Mouse (Mus musculus) cerebellum, postnatal 14 days (tissue): ENCODE measurements at regions not wholly inside any gene's neighbourhood (a gene's known extent, or its start where the extent isn't known, plus 50 kb on each side); places are given as distances from the start of the nearest gene placed in this dataset.
"Not testable (repeated sequence)": the region's sequence is repeated elsewhere in the genome, so short reads cannot be mapped to it uniquely, and the experiment has no call there.

ENCODE experiments used
- DNase-seq, 2 experiments: peaks; one replicate each; pipeline ENCODE4 v3.0.0; 2021; ENCODE audit warnings: mixed read lengths in 2 of 2

DNA sequence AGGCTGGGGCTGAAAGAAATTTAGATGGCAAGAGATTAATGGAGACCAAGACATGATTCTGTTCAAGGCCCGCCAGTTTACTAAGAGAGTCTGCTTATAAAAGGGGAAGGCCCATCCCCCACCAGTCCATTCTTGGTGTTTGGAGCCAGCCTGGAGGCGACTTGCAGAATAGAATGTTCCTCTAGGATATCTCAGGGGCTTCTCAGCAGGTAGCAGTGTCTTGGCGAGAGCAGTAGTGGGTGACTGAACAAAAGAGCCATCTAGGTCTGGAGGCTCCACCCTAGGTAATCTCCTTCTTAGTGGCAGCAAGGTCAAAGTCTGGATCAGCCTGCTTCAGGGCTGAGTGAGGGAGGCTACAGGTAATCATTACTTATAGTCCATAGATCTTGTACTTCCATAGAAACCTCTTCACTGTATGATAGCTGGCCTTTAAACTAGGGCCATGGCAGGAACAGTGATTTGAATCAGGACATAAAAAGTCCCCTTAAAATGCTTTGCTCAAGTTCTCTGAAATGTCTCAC, 166.0 kb upstream of the Gm5538 start:
- DNase-seq = not testable (repeated sequence)

DNA sequence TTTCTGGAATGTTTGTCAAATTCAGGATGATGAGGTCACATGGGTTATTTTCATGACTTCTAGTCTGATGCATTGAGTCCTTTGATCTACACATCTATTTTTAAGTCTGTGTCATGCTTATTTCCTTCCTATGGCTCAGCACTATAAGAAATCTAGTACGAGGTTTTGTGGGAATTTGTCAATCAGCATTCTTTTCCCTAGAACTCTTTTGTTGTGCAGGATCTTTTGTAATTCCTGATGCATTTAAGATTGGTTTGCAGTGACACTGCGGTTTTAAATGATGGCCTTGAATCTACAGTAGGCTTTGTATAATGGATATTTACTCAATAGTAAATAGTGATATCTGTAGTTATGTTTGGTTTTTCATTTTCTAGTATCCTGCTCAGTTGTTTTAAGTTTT, 187.0 kb upstream of the Gm5538 start:
- DNase-seq = no peak

GRCm38 (mm10) chr3:59540547-59540946, 189.0 kb upstream of the Gm5538 start:
- not testable (repeated sequence) for DNase-seq

DNA sequence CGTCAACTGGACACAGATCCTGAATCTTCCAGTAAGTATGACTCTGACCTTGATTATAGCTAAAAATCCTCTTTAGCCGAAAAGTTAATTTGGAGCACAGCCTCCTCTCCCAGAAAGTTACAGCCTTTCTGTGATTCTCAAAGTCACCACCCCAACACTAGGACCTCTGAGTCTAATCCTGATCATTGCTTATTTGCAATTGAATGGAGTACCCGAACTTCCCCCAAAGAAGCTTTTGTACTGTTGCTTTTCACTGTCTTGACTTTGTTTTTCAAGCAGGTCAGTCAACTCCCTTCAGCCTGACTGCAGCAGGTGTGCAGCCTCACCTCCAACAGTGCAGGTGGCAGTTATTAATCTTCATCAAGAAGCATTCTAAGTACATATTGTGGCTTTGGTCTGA, 189.7 kb upstream of the Gm5538 start:
- not testable (repeated sequence) for DNase-seq

DNA sequence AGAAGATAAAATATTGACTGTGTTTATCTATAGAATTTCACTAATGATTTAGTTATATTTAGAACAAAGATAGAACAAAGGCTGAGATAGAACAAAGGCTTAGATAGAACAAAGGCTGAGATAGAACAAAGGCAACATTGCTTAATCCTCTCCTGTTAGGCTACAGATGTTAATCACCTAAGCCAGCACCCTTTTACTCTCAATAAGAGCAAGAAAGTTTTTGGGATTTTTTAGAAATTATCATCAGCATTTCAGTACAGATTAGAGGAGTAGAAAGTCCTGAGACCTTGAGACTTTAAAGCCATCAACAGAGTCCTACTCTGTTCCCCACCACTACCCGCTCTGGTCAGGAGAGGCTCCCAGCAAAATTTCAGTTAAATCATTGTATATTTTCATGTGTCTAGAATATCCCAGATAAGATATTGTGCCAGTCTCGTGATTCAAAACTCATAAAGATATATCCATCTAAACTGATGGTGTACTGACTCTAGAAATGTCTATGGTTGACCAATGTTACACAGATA, 187.2 kb upstream of the Igsf10 start:
- no peak for DNase-seq

- no peak for DNase-seq
Observed at GRCm38 (mm10) chr3:59530592-59531310, 186.6 kb upstream of the Igsf10 start.

DNA sequence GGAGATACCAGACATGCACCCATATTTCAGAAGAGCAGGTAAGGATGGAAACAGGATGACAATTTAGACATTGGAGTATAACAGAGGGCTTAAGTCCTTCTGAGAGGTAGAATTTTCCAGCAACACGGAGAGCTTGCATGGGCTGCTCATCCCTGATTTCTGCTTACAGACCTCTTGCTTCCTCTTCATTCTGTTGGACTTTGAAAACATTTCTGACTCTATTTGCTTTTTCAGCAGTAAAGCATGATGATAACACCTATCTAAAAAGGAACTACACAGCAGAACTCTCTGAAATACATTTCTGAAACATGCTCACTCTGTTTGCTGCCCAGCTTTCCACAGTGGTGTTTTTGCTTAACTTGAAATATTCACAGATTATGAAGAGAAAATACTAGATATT, 176.6 kb upstream of the Igsf10 start:
- no peak for DNase-seq

GRCm38 (mm10) chr3:59478095-59478494, 133.9 kb upstream of the Igsf10 start:
- peak; percentile 16 to 18 for DNase-seq

- DNase-seq = no peak
Observed at GRCm38 (mm10) chr3:59477441-59478061, 133.4 kb upstream of the Igsf10 start.

DNA sequence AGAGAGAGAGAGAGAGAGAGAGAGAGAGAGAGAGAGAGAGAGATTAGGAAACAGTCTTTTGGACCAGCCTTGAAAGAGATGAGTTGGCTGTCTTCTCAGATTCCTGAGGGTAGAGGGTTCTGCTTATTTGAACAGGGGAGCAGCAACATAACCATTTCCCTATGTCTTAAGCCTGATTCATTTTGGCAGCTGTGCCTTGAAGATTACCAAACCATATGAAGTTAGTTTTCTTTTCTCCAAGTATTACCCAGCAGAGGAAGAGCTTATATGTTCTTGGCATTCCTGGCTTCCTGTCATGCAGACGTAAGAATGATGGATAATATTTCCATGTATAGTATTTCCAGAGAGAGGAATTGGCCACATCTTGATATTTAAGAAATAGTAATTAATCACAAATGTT, 124.8 kb upstream of the Igsf10 start:
- DNase-seq = no peak

- no peak for DNase-seq
Observed at GRCm38 (mm10) chr3:59462341-59463158, 118.4 kb upstream of the Igsf10 start.

- DNase-seq = no peak
Observed at GRCm38 (mm10) chr3:59456938-59457337, 112.7 kb upstream of the Igsf10 start.

DNA sequence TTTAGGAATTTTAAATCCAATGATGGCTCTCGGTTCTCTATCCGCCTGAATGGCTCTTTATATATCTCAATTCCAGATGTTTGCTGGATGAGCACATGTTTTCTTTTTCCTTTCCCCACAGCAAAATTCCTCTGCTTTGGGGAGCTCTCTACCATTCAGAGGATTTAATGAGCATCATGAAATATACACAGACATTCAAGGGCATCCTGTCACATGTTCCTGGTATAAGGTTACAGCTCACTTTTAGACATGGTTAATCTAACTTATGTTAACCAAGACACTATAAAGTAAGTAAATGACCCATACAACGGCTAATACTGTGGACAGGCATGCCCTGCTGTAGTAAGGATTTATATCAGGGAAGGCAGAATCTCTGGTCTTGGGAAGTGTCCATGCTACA, 106.9 kb upstream of the Igsf10 start:
- no peak for DNase-seq

- DNase-seq = no peak
Observed at GRCm38 (mm10) chr3:59423621-59424020, 79.4 kb upstream of the Igsf10 start.

DNA sequence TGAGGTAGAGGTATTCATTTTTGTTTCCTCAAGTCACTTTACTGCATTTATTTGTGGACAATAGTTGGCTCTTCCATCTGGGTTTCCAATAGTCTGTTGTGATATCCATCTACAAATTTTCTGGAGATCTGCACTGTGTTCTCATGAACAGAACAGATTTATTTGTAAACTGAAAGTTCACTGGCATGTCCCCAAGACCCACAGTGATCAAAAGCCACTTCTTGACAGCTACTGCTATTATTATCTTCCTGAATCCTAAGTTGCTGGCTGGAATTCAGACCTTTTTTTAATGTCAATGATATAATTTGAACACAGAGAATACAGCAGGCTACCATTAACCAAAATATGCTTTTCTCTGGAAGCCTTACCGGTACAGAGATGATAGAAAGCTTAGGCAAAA, 64.9 kb upstream of the Igsf10 start:
- DNase-seq = no peak

GRCm38 (mm10) chr3:59406035-59406434, 61.8 kb upstream of the Igsf10 start:
- peak; percentile 73 to 85 for DNase-seq

- DNase-seq = peak; percentile 80 to 82
Observed at GRCm38 (mm10) chr3:59401856-59402255, 57.7 kb upstream of the Igsf10 start.

GRCm38 (mm10) chr3:59401425-59401824, 57.2 kb upstream of the Igsf10 start:
- peak in 1 of 2 experiments; percentile 22 for DNase-seq
